Mouse (Mus musculus): ENCODE results near the gene C2cd4c. TPM values are rescaled to one million over a fixed set of nuclear protein-coding genes. Genes with fewer than 3 reads are reported as not detected.

Gene C2cd4c
- polyA plus RNA-seq, 1 experiment from 2014 or later = not detected

GRCm38 (mm10) chr10:79645711-79646110, 31.9 kb upstream of the C2cd4c start, which contains the start of gene Odf3l2:
Gene Odf3l2 (minus strand): TSS chr10:79645738.
- TF ChIP-seq CTCF (IDR thresholded peaks at IDR 0.05; ENCODE audit: low read depth) = no peak
- Histone ChIP-seq H3K9me3 (ENCODE audit: low read depth, low read length) (no peaks in the 10 kb centered on the region), H3K27me3 (ENCODE audit: insufficient read depth, low read length) (no peaks in the 10 kb centered on the region), H3K4me3 (ENCODE audit: low read depth, low read length) (no peak within 1 kb of the TSS), H3K9ac (no peak within 1 kb of the TSS), H3K36me3 (ENCODE audit: insufficient read depth) (no peaks in the 10 kb centered on the region), H3K27ac (ENCODE audit: low read depth) (no peak within 1 kb of the TSS), H3K4me1 (ENCODE audit: insufficient read depth) (no peaks in the 10 kb centered on the region), H3K4me2 (no peak within 1 kb of the TSS)
- 61% methylated on average over 8 of the region's 8 CpGs for WGBS
- ATAC-seq (ENCODE audit: insufficient read depth) = no peak
- DNase-seq = no peak

- peak; percentile 67 for DNase-seq
- Histone ChIP-seq H3K9me3 (ENCODE audit: low read depth, low read length) (no peaks in the 10 kb centered on the region), H3K27ac (ENCODE audit: low read depth) (0 out of 2 replicates have a peak overlapping the region, but pooled peaks have one; percentile 2), H3K27me3 (ENCODE audit: insufficient read depth, low read length) (peaks cover 20% of the 10 kb centered on the region; the same call in 1 of the 2 replicates), H3K9ac (0 out of 2 replicates have a peak overlapping the region, but pooled peaks have one; percentile 13), H3K4me3 (ENCODE audit: low read depth, low read length) (peak overlapping the region; percentile 74; the same call in 1 of the 2 replicates), H3K36me3 (ENCODE audit: insufficient read depth) (no peaks in the 10 kb centered on the region), H3K4me2 (peak overlapping the region; percentile 93), H3K4me1 (ENCODE audit: insufficient read depth) (peaks cover 7% of the 10 kb centered on the region; the same call in 1 of the 2 replicates)
- 5% methylated on average over 23 of the region's 23 CpGs for WGBS
- ATAC-seq (ENCODE audit: insufficient read depth) = peak; percentile 49
- no peak for TF ChIP-seq CTCF (IDR thresholded peaks at IDR 0.05; ENCODE audit: low read depth)
Measured at GRCm38 (mm10) chr10:79638486-79639204, 24.8 kb upstream of the C2cd4c start.

GRCm38 (mm10) chr10:79637128-79638110, 23.6 kb upstream of the C2cd4c start, which contains the start of gene Shc2:
Gene Shc2 (minus strand): TSS chr10:79637918.
- Histone ChIP-seq H3K4me2 (peak within 1 kb of the TSS; percentile 93), H3K9ac (peak within 1 kb of the TSS; percentile 68), H3K27ac (ENCODE audit: low read depth) (peak within 1 kb of the TSS; percentile 24; the same call in 1 of the 2 replicates), H3K27me3 (ENCODE audit: insufficient read depth, low read length) (peaks cover 20% of the 10 kb centered on the region; the same call in 1 of the 2 replicates), H3K9me3 (ENCODE audit: low read depth, low read length) (no peaks in the 10 kb centered on the region), H3K4me1 (ENCODE audit: insufficient read depth) (peaks cover 7% of the 10 kb centered on the region; the same call in 1 of the 2 replicates), H3K36me3 (ENCODE audit: insufficient read depth) (no peaks in the 10 kb centered on the region), H3K4me3 (ENCODE audit: low read depth, low read length) (peak within 1 kb of the TSS; percentile 74)
- TF ChIP-seq CTCF (IDR thresholded peaks at IDR 0.05; ENCODE audit: low read depth) = no peak
- peak; percentile 84 for ATAC-seq (ENCODE audit: insufficient read depth)
- under 1% methylated on average over 112 of the region's 116 CpGs for WGBS
- DNase-seq = peak; percentile 74

- Histone ChIP-seq H3K9ac (no peak overlapping the region), H3K4me1 (ENCODE audit: insufficient read depth) (peaks cover 7% of the 10 kb centered on the region; the same call in 1 of the 2 replicates), H3K27ac (ENCODE audit: low read depth) (no peak overlapping the region), H3K27me3 (ENCODE audit: insufficient read depth, low read length) (peaks cover 20% of the 10 kb centered on the region; the same call in 1 of the 2 replicates), H3K9me3 (ENCODE audit: low read depth, low read length) (no peaks in the 10 kb centered on the region), H3K4me2 (peak overlapping the region; percentile 93), H3K36me3 (ENCODE audit: insufficient read depth) (no peaks in the 10 kb centered on the region), H3K4me3 (ENCODE audit: low read depth, low read length) (no peak overlapping the region)
- ATAC-seq (ENCODE audit: insufficient read depth) = no peak
- 82% methylated on average over 8 of the region's 8 CpGs for WGBS
- DNase-seq = no peak
- no peak for TF ChIP-seq CTCF (IDR thresholded peaks at IDR 0.05; ENCODE audit: low read depth)
Measured at GRCm38 (mm10) chr10:79636287-79636686, 22.5 kb upstream of the C2cd4c start.

- H3K4me1 ChIP-seq (ENCODE audit: insufficient read depth) = no peaks in the 10 kb centered on the region
- peaks cover 11% of the 10 kb centered on the region; the same call in 1 of the 2 replicates for H3K27me3 ChIP-seq (ENCODE audit: insufficient read depth, low read length)
- no peak overlapping the region for H3K4me3 ChIP-seq (ENCODE audit: low read depth, low read length)
- no peak overlapping the region for H3K9ac ChIP-seq
- TF ChIP-seq CTCF (IDR thresholded peaks at IDR 0.05; ENCODE audit: low read depth) = no peak
- no peaks in the 10 kb centered on the region for H3K36me3 ChIP-seq (ENCODE audit: insufficient read depth)
- ATAC-seq (ENCODE audit: insufficient read depth) = no peak
- no peak overlapping the region for H3K27ac ChIP-seq (ENCODE audit: low read depth)
- 75% methylated on average over 17 of the region's 17 CpGs for WGBS
- H3K9me3 ChIP-seq (ENCODE audit: low read depth, low read length) = no peaks in the 10 kb centered on the region
- no peak for DNase-seq
- no peak overlapping the region for H3K4me2 ChIP-seq
Measured at GRCm38 (mm10) chr10:79633006-79633777, 19.4 kb upstream of the C2cd4c start.

- no peaks in the 10 kb centered on the region for H3K4me1 ChIP-seq (ENCODE audit: insufficient read depth)
- ATAC-seq (ENCODE audit: insufficient read depth) (no peak), DNase-seq (no peak)
- H3K9me3 ChIP-seq (ENCODE audit: low read depth, low read length) = no peaks in the 10 kb centered on the region
- no peak overlapping the region for H3K4me3 ChIP-seq (ENCODE audit: low read depth, low read length)
- no peak overlapping the region for H3K4me2 ChIP-seq
- TF ChIP-seq CTCF (IDR thresholded peaks at IDR 0.05; ENCODE audit: low read depth) = no peak
- no peaks in the 10 kb centered on the region for H3K27me3 ChIP-seq (ENCODE audit: insufficient read depth, low read length)
- no peak overlapping the region for H3K9ac ChIP-seq
- WGBS = 84% methylated on average over 4 of the region's 4 CpGs
- H3K36me3 ChIP-seq (ENCODE audit: insufficient read depth) = no peaks in the 10 kb centered on the region
- no peak overlapping the region for H3K27ac ChIP-seq (ENCODE audit: low read depth)
Measured at GRCm38 (mm10) chr10:79631432-79631831, 17.6 kb upstream of the C2cd4c start.

All from lung, embryonic 14.5 days (tissue).